Mouse (Mus musculus): ENCODE measurements around the gene Evi2a.

The Evi2a gene

DNA sequence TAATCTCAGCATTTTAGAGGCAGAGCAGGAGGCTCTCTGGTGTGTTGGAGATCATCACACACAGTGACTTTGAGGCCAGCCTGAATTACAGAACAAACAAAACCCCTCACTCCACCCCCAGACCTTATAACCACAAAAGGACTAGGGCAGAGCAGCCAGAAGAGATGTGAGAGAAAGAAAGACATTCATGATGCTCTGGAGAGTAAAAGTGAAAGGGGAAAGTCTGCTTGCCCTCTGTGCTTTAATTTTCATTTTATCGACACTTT lies 6.2 kb downstream of the Evi2a start:
- in situ Hi-C loops (cut with MboI), result no loop called here

DNA sequence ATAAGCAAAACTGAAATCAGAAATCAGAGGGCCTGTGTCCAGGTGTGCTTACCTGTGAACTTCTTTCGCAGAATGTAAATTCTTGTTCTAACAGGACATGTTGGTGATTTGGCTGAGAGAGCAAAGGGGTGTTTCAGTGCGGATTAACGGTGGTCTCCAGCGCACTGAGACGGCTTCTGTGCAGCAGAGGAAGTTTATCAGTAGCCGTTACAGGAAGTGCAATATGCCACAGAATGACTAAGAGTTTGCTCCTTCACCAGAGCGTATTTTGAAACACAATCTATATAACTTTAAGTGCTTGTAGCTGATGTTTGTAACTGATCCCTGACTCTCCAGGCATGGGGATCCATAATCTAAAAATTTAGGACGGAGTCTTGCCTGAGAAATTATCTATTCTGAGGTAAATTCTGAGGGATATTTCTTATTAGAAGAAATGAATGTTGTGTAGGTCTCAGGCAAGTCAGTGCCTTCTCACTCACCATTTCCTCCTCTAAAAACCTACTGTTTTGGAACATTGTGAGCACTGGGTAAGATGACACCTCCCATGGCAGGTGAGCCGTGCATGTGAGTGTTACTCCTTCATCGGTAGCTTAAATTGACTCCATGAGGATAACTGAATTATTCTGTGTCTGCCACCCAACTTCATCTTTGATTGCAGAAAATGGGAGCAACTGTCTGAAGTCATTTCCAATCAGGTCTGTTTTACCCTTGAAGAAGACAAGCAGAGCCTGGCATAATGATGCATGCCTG lies 6.7 kb downstream of the Evi2a start, which contains the start of gene Evi2b:
Gene Evi2b, minus strand, starts transcription at position 203 of the 750 bp plus-strand sequence.
- in situ Hi-C loops (cut with MboI), result no loop called here

GRCm38 (mm10) chr11:79522944-79523343 lies 7.5 kb downstream of the Evi2a start:
- in situ Hi-C loops (cut with MboI), result no loop called here

DNA sequence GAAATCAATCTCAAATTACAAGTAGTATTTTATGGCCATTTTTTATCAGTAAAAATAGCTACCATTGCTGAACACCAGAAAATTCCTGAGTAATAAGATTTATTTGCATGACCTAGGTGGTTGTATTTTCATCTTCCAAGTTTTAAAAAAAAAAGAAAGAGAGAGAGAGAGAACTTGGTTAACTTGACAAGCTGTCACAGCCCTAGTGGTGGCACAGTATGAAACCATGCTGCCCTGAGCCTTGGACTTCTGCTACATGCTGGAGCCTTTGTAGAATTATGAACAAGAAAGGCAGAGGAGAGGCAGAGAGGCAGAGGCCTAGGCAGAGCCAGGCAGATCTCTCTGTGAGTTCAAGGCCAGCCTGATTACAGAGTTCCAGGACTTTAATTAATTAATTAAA lies 8.5 kb downstream of the Evi2a start:
- in situ Hi-C loops (cut with MboI), result no loop called here

- in situ Hi-C loops (cut with MboI), result no loop called here
Observed at GRCm38 (mm10) chr11:79520772-79521171, 9.6 kb downstream of the Evi2a start.

- in situ Hi-C loops (cut with MboI), result no loop called here
Observed at GRCm38 (mm10) chr11:79519878-79520291, 10.5 kb downstream of the Evi2a start.

- in situ Hi-C loops (cut with MboI), result no loop called here
Observed at GRCm38 (mm10) chr11:79519299-79519698, 11.1 kb downstream of the Evi2a start.

- in situ Hi-C loops (cut with MboI), result no loop called here
Observed at GRCm38 (mm10) chr11:79515798-79516197, 14.6 kb downstream of the Evi2a start.

DNA sequence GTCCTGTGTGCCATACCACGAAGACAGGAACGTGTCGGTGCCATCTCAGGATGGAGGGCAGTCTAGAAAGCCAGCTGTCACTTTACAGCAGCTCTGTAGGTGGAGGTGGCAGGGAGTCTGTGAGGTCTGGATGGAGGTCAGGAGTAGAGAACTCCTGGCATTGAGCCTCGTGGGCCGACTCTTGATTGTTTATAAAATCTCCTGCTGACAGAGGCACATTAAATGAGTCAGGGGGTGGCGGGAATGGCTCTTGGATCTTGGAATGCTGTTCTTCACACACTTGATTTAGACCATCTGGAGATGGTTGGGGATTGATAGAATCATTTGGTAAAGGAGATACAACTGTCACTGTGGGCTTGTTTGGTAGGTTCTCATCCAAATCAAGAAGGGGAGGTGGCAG lies 15.1 kb downstream of the Evi2a start:
- in situ Hi-C loops (cut with MboI), result no loop called here

GRCm38 (mm10) chr11:79511970-79512369 lies 18.4 kb downstream of the Evi2a start:
- in situ Hi-C loops (cut with MboI), result no loop called here

DNA sequence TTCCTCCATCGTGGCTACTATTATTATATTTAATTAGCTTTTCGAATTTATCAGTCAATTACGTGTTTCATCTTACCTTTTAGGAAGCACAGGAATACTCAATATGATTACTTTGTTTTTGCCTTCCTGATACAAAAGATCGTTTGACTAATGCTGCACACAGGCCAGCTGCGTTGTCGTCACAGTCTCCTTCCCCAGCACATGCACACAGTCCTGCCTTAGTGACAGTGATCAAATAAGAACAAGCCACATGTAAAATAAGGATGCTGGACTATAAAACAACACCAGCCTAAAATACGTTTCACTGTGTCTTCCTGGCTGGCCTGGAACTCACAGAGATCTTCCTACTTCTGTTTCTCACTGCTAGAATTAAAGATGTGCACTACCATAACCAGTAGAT lies 25.9 kb downstream of the Evi2a start:
- in situ Hi-C loops (cut with MboI), result no loop called here

GRCm38 (mm10) chr11:79503845-79504244 lies 26.6 kb downstream of the Evi2a start, which contains the start of gene Omg:
Gene Omg, minus strand, starts transcription at chr11:79504084.
- in situ Hi-C loops (cut with MboI), result no loop called here

DNA sequence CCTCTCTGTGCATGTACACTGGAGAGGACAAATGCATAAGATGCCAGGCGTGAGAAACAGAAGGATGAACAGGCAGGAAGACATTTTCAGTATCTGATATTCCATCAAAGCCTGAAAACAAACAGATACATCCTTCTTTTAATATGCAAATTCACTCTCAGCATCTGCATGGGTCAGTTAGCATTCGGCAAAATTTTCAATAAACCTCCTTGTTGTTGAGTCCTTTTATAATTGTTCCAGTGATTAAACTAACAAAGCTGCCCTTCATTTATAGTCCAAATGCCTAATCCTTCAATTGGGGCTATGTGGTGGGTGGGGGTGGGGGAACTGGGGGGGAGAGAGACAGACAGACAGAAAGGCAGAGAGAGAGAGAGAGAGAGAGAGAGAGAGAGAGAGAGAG lies 27.5 kb downstream of the Evi2a start:
- in situ Hi-C loops (cut with MboI), result no loop called here

GRCm38 (mm10) chr11:79494976-79495800 lies 35.2 kb downstream of the Evi2a start:
- in situ Hi-C loops (cut with MboI), result no loop called here

DNA sequence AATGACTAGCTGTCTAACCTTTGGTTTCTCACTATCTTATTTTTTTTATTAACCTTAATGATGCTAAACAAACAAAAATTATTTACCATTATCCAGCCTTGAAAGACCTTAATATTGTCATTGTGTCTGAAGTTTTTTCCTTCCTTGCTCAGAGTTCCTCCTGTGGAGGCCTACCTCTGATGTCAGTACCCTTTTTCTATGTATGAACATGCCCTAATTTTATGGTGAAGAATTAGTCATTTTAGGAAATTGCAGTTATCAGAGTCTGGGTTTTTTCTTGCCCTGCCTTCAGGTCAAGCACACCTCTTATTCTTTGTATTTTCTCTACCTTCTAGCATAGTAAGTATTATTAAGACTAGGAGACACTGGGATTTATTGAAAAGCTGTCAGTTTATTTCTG lies 45.7 kb downstream of the Evi2a start:
- in situ Hi-C loops (cut with MboI), result no loop called here

DNA sequence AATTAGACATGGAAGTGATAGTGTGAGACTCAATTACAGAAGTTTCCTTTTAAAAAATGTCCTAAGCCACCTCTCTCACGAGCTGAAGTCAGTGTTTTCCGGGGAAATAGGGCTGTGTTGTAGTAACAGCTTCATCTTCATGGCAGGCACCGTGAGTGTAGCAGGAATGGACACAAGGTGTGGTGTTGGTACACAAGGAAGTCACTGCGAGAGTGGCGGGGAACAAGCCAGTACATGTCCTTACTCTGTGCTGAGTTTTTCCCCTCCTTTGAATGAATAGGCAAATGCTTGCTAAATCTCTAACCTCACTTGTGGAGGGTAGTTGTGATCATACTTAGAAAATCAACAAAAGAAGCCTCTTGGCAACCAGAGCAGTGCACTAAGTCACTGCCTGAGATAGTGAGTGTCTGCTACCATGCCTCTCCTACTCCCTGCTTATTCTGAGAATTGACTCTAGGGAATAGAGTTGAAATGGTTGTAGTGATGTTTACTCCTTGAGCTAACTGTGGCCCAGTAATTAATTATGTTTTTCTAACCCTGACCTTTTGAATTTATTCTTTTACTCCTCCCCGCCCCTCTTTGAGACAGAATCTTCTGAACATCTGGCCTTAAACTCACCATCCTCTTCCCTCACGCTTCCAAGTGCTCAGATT lies 46.4 kb downstream of the Evi2a start:
- in situ Hi-C loops (cut with MboI), result no loop called here

DNA sequence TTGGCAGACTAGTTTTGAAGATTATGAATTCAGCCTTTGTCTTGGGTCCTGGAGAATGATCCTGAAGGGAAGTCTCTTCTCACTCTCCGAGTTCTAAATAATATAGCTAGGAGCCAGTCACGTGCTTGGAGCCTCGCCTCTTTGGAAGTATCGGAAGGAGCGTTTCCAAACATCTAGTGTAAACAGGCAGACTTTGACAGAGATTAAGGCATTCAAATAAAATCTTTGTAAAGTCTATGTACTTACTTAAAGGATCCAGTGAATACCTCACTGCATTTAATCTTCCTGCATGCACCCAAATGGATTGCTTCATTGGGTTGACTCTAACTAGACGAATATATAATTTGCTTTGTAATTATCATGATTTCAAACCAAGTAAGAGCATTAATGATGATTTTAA lies 47.0 kb downstream of the Evi2a start:
- in situ Hi-C loops (cut with MboI), result no loop called here

All from mature B cell (primary cell).